Mouse (Mus musculus): ENCODE measurements around the gene V1rd19.

GRCm38 (mm10) chr7:24052660-24053304 is 51.3 kb downstream of the V1rd19 start, which contains the start of gene Vmn1r183:
- no peak for TF ChIP-seq CTCF (IDR thresholded peaks at IDR 0.05; ENCODE audit: low read depth, low read length)
- TF ChIP-seq POLR2A (IDR thresholded peaks at IDR 0.05; ENCODE audit: extremely low read depth, insufficient read depth, low read length): no peak
